Mouse (Mus musculus) brain, embryonic 14.5 days (tissue): ENCODE measurements around the gene Morn3. TPM values are rescaled to one million over a fixed set of nuclear protein-coding genes. Genes with fewer than 3 reads are reported as not detected.
A peak's percentile ranks its signal among the peaks of the same experiment; 100 is the strongest.

Experiments
- DNase-seq: peaks from one replicate; pipeline ENCODE4 v3.0.0-alpha.2; 2011; ENCODE audit warnings: low read depth
- CTCF ChIP-seq: fragments of 200-500 bp; IDR thresholded peaks from 2 replicates; pipeline ENCODE4 v1.5.1; 2012; ENCODE audit warnings: inconsistent platforms, mild to moderate bottlenecking, moderate library complexity, borderline replicate concordance; ENCODE audit not compliant: insufficient read depth, insufficient read length; ENCODE audit errors: extremely low read depth
- POLR2A ChIP-seq: fragments of 200-500 bp; IDR thresholded peaks from 2 replicates; pipeline ENCODE4 v1.6.1; 2012; ENCODE audit warnings: mild to moderate bottlenecking, inconsistent platforms, borderline replicate concordance; ENCODE audit not compliant: poor library complexity, insufficient read depth, insufficient read length, severe bottlenecking; ENCODE audit errors: extremely low read depth
- polyA plus RNA-seq: library from polyadenylated mRNA; depleted of rRNA; stranded (reverse); fragments of >200 nt; gene quantifications from 2 replicates; pipeline ENCODE4 v1.2.3, GENCODE M21; 2012

The Morn3 gene
- polyA plus RNA-seq, 1 experiment: 0.59 TPM

DNA sequence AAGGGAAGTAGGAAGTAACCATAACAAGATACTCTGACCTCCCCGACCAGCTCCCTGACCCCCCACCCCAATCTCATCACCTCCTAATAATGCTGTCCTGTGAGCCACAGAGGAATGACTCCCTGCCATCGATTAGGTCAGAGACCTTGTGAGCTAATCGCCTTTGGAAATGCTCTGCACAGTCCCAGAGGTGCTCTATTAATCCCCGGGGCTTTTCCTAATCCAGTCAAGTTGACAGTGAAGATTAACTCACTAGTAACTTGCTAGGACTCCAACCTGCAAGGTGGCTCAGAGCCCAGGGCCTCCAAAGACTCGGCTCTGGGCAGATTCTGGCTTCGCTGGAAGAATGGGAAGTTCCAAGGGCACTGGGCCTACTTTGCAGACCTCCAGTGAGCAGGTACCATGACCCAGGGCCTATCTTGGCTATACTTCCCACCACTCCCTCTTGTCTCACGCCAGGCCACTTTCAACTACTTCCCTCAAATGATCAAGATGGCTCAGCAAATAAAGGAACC lies 13.1 kb downstream of the Morn3 start:
- DNase-seq: no peak
- TF ChIP-seq POLR2A (no peak), CTCF (no peak)

DNA sequence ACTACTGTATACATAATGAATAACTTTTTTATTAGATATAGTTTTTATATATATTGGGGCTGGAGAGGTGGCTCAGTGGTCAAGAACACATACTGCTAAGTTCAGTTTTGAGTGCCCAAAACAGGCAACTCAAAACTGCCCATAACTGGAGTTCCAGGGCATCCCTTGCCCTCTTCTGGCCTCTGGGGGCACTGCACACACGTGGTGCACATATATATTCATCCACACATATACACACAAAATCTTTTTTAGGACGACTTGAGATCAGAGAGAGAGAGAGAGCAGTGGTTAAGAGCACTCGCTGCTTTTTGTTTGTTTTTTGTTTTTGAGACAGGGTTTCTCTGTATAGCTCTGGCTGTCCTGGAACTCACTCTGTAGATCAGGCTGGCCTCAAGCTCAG lies 15.5 kb downstream of the Morn3 start:
- no peak for TF ChIP-seq POLR2A
- no peak for TF ChIP-seq CTCF
- no peak for DNase-seq

DNA sequence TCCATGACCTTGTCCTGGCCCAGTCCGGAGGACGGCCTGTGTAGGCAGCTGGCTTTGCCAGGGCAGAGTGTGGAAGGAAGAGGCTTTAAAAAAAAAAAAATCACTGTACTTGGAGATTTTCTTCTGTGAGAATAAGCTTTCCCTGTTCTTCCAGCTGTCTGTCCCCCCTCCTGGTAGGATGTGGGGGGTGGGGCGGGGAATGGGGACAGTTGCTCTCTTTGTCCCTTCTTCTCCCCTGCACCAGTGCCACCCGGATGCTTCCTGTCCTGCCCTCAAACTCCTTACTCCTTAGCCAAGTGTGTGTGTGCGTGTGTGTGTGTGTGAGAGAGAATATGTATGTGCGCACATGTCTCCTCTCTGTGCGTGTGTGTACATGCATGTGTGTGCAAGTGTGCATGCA lies 17.1 kb downstream of the Morn3 start:
- TF ChIP-seq POLR2A (no peak), CTCF (no peak)
- DNase-seq: no peak

DNA sequence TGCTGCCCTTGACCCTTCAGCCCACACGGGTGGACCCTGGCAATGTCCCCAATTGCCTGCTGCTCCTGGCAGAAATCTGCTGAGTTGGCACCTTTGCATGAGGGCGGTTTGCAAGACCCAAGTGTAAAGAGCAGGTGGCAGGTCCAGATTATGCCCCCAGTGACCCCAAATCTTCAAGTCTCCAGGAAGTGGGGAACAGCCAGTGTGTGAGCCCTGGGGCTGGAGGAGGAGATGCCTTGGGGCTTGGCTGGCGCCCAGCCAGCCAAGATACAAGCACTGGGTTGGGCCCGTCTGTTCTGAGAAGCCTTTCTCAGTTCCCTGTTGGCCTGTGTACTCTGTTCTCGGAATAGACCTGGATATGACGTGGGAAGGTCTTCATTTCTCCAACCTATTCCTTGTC lies 19.4 kb downstream of the Morn3 start:
- no peak for DNase-seq
- no peak for TF ChIP-seq CTCF
- no peak for TF ChIP-seq POLR2A

DNA sequence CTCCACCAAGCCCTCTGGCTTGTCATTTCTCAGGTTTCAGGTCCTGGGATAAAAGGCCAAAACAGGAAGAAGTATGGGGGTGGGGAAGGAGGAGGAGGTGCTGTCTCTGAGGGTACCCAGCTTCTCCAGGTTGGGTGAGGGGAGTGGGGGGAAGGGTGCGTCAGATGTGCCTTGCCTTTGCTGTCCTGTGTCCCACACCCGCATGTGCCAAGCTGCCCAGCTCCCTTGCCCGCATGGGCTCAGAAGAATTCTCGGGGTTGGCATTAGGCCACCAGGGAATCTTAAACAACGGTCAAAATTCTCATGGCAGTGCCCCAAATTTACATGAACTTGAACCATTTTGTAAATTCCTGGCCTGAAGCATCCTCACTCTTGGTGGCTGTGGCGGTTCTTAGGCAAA lies 20.4 kb downstream of the Morn3 start:
- no peak for DNase-seq
- TF ChIP-seq POLR2A (no peak), CTCF (no peak)

DNA sequence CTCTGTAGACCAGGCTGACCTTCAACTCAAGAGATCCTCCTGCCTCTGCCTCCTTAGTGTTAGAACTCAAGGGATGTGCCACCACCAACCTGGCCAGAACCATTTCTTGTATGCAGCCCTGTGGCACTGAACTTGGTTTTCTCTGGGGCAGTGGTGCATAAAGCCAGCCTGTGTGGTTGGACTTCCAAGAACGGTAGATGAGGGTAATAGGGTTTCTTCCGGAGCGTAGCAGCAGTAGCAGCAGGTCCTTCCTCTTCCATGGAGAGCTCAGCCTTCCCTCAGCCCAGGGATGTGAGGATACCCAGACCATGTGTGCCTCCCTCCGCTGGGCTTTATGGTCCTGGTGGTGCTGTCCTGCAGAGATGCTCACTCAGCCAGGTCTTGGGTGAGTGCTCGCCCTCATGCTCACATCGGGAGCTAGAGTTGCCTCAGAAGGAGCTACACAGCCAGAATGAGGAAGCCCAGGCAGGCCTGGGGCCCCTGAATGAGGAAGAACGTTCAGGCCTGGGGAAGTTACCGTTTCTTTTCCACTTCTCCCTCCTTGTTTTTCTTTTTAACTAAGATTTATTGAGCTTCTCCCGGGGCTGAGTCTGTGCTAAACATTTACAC lies 21.7 kb downstream of the Morn3 start:
- TF ChIP-seq CTCF (no peak), POLR2A (no peak)
- no peak for DNase-seq

DNA sequence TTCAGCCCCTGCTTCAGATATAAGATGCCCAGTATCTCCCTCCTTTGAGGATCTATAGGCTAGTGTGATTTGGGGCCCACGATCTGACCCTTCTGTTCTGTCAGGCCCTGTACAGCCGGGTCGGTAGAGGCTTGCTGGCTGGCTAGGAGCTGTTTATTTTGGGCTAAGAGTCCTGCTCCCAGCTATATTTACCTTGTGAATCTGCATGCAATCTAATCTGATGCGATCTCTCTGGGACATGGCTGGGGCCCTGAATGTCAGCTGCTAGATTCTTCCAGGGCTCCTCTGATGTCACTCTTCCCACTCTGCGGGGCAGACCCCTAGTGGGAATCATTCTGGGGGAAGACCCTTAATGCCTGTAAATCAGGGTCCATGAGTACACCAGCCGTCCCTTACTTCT lies 22.5 kb downstream of the Morn3 start:
- DNase-seq: no peak
- no peak for TF ChIP-seq POLR2A
- TF ChIP-seq CTCF: no peak

DNA sequence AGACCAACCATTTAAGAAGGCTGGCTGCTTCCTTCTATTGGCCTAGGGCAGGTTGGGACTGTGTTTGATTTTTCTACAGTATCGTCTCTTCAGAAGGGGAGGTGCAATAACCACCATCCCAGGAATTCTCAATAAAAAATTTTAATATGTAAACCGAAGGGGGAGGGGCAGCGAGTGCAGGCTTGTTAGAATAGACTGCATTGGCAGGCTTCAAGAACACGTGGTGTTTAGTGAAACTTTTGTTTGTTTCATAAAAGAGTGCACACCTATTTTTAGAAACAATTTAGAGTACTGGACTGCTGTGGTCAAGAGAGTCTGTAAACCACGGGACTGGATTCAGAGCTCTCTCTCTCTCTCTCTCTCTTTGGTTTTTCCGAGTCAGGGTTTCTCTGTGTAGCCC lies 23.8 kb downstream of the Morn3 start:
- DNase-seq: no peak
- TF ChIP-seq CTCF (no peak), POLR2A (no peak)

DNA sequence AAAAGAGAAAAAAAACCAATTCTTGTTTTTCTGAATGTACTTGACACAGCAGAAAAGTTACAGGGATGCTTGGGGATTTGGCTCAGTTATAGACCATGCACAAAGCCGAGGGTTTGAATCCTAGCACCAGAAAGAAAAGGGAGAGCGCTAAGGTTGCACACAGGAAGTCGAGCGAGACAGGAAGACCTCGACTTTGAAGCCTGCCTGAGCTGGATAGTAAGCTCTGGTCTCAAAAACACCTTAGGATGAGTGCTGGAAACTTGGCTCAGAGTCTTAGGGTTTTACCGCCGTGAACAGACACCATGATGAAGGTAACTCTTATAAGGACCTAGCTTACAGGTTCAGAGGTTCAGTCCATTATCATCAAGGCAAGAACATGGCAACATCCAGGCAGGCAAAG lies 25.4 kb downstream of the Morn3 start:
- no peak for TF ChIP-seq CTCF
- TF ChIP-seq POLR2A: no peak

DNA sequence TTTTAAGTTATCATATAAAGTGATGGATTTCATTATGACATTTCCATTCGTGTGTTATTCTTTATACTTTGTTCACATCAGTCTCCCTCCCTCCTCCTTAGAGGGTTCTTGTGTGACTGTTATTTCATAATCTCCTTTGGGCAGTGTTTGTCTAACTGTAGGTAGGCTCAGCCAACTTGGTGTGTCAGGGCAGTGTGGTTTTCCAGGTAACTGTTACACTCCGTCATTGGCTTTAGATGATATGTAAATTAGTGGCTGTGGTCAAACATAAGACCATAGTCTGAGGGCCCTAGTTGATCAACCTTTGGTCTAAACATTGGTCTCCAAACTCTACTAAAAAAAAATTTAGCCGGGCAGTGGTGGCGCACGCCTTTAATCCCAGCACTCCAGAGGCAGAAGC lies 26.4 kb downstream of the Morn3 start:
- no peak for DNase-seq
- no peak for TF ChIP-seq POLR2A
- no peak for TF ChIP-seq CTCF

More for the DNA sequence above, 25.4 kb downstream of the Morn3 start:
- DNase-seq: no peak

DNA sequence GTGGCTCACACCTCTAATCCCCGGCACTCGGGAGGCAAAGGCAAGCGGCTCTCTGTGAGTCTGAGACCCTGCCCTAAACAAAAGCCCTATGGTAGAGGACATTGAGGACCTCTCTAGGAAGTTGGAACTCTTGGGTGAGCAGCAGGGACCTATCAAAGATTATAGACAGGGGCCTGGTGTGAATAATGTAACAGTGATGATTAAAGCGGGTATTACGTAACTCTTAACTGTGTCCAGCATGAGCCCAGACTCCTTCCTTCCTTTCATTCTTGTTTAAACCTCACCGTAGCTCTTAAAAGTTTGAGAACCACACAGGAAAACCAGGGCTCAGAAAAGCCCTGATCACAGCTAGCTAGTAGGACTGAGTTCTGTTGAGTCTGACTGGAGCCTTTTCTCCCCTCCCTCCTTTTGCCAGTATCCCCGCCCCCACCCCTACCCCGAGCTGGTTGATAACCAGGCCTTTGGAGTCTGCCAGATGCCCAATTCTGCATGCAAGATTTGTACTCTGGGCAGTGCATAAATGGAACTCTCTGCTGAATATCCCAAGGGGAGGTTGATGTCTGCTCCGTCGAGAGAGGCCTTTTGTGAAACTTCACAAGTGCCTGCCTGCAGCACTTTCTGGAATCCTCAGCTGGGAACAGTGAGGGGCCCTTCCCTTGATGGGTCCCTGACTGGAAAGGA lies 27.3 kb downstream of the Morn3 start:
- DNase-seq: peak; percentile 93
- no peak for TF ChIP-seq POLR2A
- no peak for TF ChIP-seq CTCF

DNA sequence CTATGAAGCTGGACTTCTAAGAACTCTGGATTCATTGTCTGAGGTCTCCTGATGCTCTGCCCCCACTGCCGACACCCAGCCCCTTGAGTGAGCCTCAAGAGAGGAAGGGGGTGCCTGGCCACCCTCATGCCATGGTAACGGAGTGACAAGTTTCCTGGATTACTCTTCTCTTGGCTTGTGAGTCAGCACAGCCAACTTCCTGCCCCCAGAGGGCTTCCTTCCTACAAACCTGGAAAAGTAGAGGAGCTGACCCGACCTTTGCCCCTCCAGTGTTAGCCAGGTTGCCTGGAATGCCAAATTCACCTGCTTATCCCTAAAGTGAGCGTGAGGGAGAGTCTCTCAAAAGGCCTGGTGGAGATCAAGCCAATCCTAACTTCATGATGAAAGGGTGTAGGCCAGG lies 29.3 kb downstream of the Morn3 start:
- TF ChIP-seq CTCF (no peak), POLR2A (no peak)
- DNase-seq: no peak
